31 mouse cellular contexts compared by ENCODE assay signal in genomic region chr6:52420276-52420970, GRCm38 (mm10).
"Had no signal": no experiment of that assay in that cellular context is flagged by ENCODE, and none has a peak within 500 bp of the region (broad histone marks: within the 10 kb centered on the region; RNA-seq: fewer than 3 reads in every experiment).

No protein-coding gene starts in this region.

- H3K4me1 ChIP-seq: liver, embryonic 12.5 days; liver, embryonic 13.5 days; liver, embryonic 15.5 days had no signal

- DNase-seq: left cerebral cortex, postnatal 4 days; liver; liver, embryonic 13.5 days; liver, postnatal 0 days; lung, adult 18-20 months; lung, adult 2 months; lung, embryonic 14.5 days; lung, postnatal 10 days; lung, postnatal 14 days; lung, postnatal 36 days; lung, postnatal 4 days; midbrain, embryonic 14.5 days had no signal

- H3K9ac ChIP-seq: limb, embryonic 12.5 days; limb, embryonic 13.5 days; limb, embryonic 15.5 days; liver, embryonic 12.5 days; liver, embryonic 13.5 days; liver, embryonic 14.5 days; liver, embryonic 15.5 days; liver, postnatal 0 days; lung, embryonic 14.5 days; lung, embryonic 15.5 days; midbrain, embryonic 12.5 days; midbrain, embryonic 15.5 days; neural tube, embryonic 12.5 days; neural tube, embryonic 13.5 days had no signal

- H3K4me3 ChIP-seq: limb, embryonic 10.5 days; limb, embryonic 12.5 days; limb, embryonic 13.5 days; limb, embryonic 15.5 days; liver, embryonic 12.5 days; liver, embryonic 13.5 days; liver, embryonic 15.5 days; lung, embryonic 15.5 days; megakaryocyte, embryonic 14.5 days; midbrain, embryonic 10.5 days; midbrain, embryonic 12.5 days; midbrain, embryonic 15.5 days; myocyte; neural tube, embryonic 12.5 days; neural tube, embryonic 13.5 days had no signal

- H3K27me3 ChIP-seq: limb, embryonic 12.5 days; limb, embryonic 15.5 days; liver, embryonic 12.5 days; liver, embryonic 13.5 days; liver, embryonic 15.5 days; lung, embryonic 15.5 days; midbrain, embryonic 12.5 days; midbrain, embryonic 15.5 days; neural tube, embryonic 12.5 days had no signal

- H3K4me2 ChIP-seq: limb, embryonic 12.5 days; limb, embryonic 13.5 days; limb, embryonic 15.5 days; liver, embryonic 11.5 days; liver, embryonic 12.5 days; liver, embryonic 13.5 days; liver, embryonic 15.5 days; lung, embryonic 14.5 days; lung, embryonic 15.5 days; midbrain, embryonic 12.5 days; midbrain, embryonic 15.5 days; neural tube, embryonic 12.5 days; neural tube, embryonic 13.5 days had no signal

- H3K9me3 ChIP-seq: limb, embryonic 13.5 days; limb, embryonic 15.5 days; liver, embryonic 12.5 days; liver, embryonic 13.5 days; liver, embryonic 15.5 days; lung, embryonic 15.5 days; midbrain, embryonic 10.5 days; midbrain, embryonic 12.5 days; midbrain, embryonic 15.5 days; neural tube, embryonic 12.5 days; neural tube, embryonic 13.5 days had no signal

- ATAC-seq: liver, embryonic 12.5 days; liver, postnatal 0 days; lung, postnatal 0 days; midbrain, embryonic 15.5 days; midbrain, embryonic 16.5 days had no signal

- H3K36me3 ChIP-seq: limb, embryonic 10.5 days; limb, embryonic 12.5 days; limb, embryonic 13.5 days; limb, embryonic 15.5 days; liver, embryonic 12.5 days; liver, embryonic 13.5 days; liver, embryonic 15.5 days; lung, embryonic 15.5 days; midbrain, embryonic 10.5 days; midbrain, embryonic 12.5 days; midbrain, embryonic 15.5 days; neural tube, embryonic 12.5 days; neural tube, embryonic 13.5 days had no signal

- H3K27ac ChIP-seq: limb, embryonic 10.5 days; limb, embryonic 12.5 days; limb, embryonic 13.5 days; limb, embryonic 15.5 days; liver, embryonic 12.5 days; liver, embryonic 13.5 days; liver, embryonic 14.5 days; liver, embryonic 15.5 days; lung, embryonic 15.5 days; macrophage; midbrain, embryonic 10.5 days; midbrain, embryonic 12.5 days; midbrain, embryonic 15.5 days; neural tube, embryonic 12.5 days; neural tube, embryonic 13.5 days had no signal
